Mouse (Mus musculus) cortical plate, adult 2 months (tissue): ENCODE measurements at regions not wholly inside any gene's neighbourhood (a gene's known extent, or its start where the extent isn't known, plus 50 kb on each side); places are given as distances from the start of the nearest gene placed in this dataset.

Source experiments
- H3K27ac ChIP-seq: fragments of 200-500 bp; 2 replicates; pipeline ENCODE4 v1.5.1; 2012; ENCODE audit warnings: low read length, control low read depth, inconsistent platforms; ENCODE audit not compliant: insufficient read depth
- H3K4me1 ChIP-seq: fragments of 200-500 bp; 2 replicates; pipeline ENCODE4 v1.6.1; 2011; ENCODE audit warnings: low read length; ENCODE audit not compliant: control insufficient read depth, insufficient read depth
- H3K4me3 ChIP-seq: fragments of 200-500 bp; 2 replicates; pipeline ENCODE4 v1.5.1; 2011; ENCODE audit warnings: mild to moderate bottlenecking, low read length, control low read depth; ENCODE audit not compliant: insufficient read depth
- CTCF ChIP-seq: fragments of 200-500 bp; IDR thresholded peaks from 2 replicates; pipeline ENCODE4 v1.5.1; 2011; ENCODE audit warnings: mild to moderate bottlenecking, control low read depth, low read length; ENCODE audit not compliant: insufficient read depth; ENCODE audit errors: extremely low read depth
- POLR2A ChIP-seq: fragments of 200-500 bp; IDR thresholded peaks from 2 replicates; pipeline ENCODE4 v1.6.1; 2011; ENCODE audit warnings: mild to moderate bottlenecking, low read length, control low read depth; ENCODE audit not compliant: insufficient read depth; ENCODE audit errors: extremely low read depth

- Histone ChIP-seq H3K4me1 (no peaks in the 10 kb centered on the region), H3K4me3 (no peak overlapping the region), H3K27ac (no peak overlapping the region)
- no peak for TF ChIP-seq POLR2A
- TF ChIP-seq CTCF: no peak
Observed at GRCm38 (mm10) chr11:112611073-112611472, 171.0 kb upstream of the Sox9 start.

GRCm38 (mm10) chr11:112615629-112616028 is 166.4 kb upstream of the Sox9 start:
- Histone ChIP-seq H3K27ac (no peak overlapping the region), H3K4me1 (peaks cover 1% of the 10 kb centered on the region; the same call in 1 of the 2 replicates), H3K4me3 (no peak overlapping the region)
- TF ChIP-seq POLR2A (no peak), CTCF (no peak)

DNA sequence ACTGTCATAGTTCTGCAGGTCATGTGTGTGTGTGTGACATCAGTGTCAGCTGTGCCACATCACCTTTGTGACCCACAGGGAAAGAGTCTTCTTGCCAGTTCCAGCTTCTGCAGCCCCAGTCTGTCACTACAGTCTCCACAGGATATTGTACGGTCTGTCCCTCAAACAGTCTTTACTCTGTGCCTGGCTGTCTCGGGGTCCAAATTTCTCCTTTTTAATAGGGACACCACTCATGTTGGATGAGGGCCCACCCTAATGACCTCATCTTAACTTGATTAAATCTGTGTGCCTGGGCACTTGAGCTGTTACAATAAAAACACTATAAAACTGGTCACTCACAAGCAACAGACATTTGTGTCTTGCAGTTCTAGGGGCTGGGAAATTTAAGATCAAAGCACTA is 165.1 kb upstream of the Sox9 start:
- no peak for TF ChIP-seq POLR2A
- no peak for TF ChIP-seq CTCF
- Histone ChIP-seq H3K4me1 (peaks cover 1% of the 10 kb centered on the region; the same call in 1 of the 2 replicates), H3K27ac (no peak overlapping the region), H3K4me3 (no peak overlapping the region)

GRCm38 (mm10) chr11:112620916-112621315 is 161.1 kb upstream of the Sox9 start:
- no peak for TF ChIP-seq CTCF
- no peak for TF ChIP-seq POLR2A
- no peak overlapping the region for H3K27ac ChIP-seq
- no peak overlapping the region for H3K4me3 ChIP-seq
- H3K4me1 ChIP-seq: peaks cover 1% of the 10 kb centered on the region; the same call in 1 of the 2 replicates

- Histone ChIP-seq H3K4me3 (no peak overlapping the region), H3K27ac (no peak overlapping the region), H3K4me1 (peaks cover 1% of the 10 kb centered on the region; the same call in 1 of the 2 replicates)
- TF ChIP-seq CTCF (no peak), POLR2A (no peak)
Observed at GRCm38 (mm10) chr11:112621385-112622120, 160.5 kb upstream of the Sox9 start.

GRCm38 (mm10) chr11:112649298-112649697 is 132.7 kb upstream of the Sox9 start:
- H3K4me1 ChIP-seq: no peaks in the 10 kb centered on the region
- H3K27ac ChIP-seq: no peak overlapping the region
- TF ChIP-seq CTCF (no peak), POLR2A (no peak)
- H3K4me3 ChIP-seq: no peak overlapping the region

GRCm38 (mm10) chr11:112657410-112658159 is 124.4 kb upstream of the Sox9 start:
- TF ChIP-seq POLR2A (no peak), CTCF (no peak)
- Histone ChIP-seq H3K27ac (no peak overlapping the region), H3K4me1 (no peaks in the 10 kb centered on the region), H3K4me3 (no peak overlapping the region)

- H3K4me1 ChIP-seq: no peaks in the 10 kb centered on the region
- H3K27ac ChIP-seq: no peak overlapping the region
Observed at GRCm38 (mm10) chr11:112659911-112660310, 122.1 kb upstream of the Sox9 start.

DNA sequence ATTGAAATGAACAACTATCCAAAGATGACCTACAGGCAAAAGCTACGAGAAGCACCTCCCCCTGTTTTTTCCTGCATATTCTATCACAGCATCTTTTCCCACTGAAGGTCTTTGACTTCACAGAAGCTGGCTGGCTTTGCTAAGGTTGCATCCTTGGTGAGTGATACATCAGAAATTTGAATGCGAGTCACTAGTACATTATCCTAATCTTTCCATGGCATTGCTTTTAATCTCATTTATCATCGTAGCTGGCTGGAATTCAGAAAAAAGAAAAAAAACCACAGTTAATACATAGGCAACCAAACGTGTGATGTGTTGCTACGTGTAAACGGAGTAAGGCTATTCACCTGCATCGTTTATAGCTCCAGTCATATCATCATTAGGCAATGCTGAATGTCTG is 120.6 kb upstream of the Sox9 start:
- H3K27ac ChIP-seq: no peak overlapping the region
- H3K4me1 ChIP-seq: no peaks in the 10 kb centered on the region
- H3K4me3 ChIP-seq: no peak overlapping the region
- TF ChIP-seq CTCF (no peak), POLR2A (no peak)

More at GRCm38 (mm10) chr11:112659911-112660310, 122.1 kb upstream of the Sox9 start:
- TF ChIP-seq CTCF (no peak), POLR2A (no peak)
- no peak overlapping the region for H3K4me3 ChIP-seq

DNA sequence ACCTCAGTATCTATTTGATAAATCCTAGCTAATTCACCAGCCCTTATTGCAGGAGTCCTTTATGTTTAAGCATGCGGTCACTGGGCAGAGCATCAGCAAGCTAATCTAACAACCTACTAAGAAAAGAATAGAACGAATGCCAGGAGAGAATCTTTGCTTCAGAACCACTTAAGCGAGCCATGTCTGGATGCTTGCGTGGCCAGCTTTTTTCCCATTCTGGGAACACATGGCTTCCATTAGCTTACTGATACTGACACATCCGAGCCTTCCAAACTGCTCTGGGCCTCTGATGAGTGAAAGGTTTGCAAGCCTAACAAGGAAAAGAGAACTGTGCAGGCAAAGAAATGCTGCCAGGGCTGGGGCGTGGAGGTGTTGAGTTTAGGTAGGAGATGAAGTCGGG is 114.7 kb upstream of the Sox9 start:
- TF ChIP-seq POLR2A (no peak), CTCF (no peak)

More for the DNA sequence above, 114.7 kb upstream of the Sox9 start:
- H3K4me1 ChIP-seq: no peaks in the 10 kb centered on the region
- H3K4me3 ChIP-seq: no peak overlapping the region
- no peak overlapping the region for H3K27ac ChIP-seq
